Mouse (Mus musculus): ENCODE measurements around the gene Mcemp1. TPM values are rescaled to one million over a fixed set of nuclear protein-coding genes. Genes with fewer than 3 reads are reported as not detected.

Mcemp1 gene
- total and polyA plus RNA-seq, 3 experiments: not detected

DNA sequence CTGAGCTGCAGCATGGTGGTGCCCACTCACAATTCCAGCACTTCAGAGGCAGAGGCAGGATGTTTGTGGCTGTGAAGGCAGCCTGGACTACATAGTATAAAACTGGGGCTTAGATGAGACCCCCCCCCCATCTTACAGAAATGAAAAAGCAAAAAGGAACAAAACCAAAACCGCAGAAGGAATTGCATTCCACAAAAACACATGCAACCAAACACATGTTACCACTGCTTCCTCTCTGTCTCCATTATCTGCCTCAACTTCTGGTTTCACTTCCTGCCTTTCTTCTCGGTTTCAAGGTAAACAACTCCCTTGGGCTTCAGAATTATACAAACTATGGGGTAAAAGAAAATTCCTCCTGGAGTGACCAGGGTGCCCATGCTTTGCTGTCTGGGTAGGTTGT lies 46.1 kb downstream of the Mcemp1 start:
- Histone ChIP-seq H3K9me3 (replicated peaks; ENCODE audit: insufficient read depth, low read length) (no peaks in the 10 kb centered on the region), H3K79me2 (ENCODE audit: control insufficient read depth, insufficient read depth, low read length, poor library complexity) (no peaks in the 10 kb centered on the region), H3K4me3 (ENCODE audit: control insufficient read depth in 1 of 2, insufficient read depth in 1 of 2, low read depth in 2 of 2, low read length in 2 of 2) (no peak overlapping the region), H3K36me3 (ENCODE audit: control insufficient read depth in 1 of 2, insufficient read depth in 2 of 2, low read length in 2 of 2) (peaks cover 0 to 12% of the 10 kb centered on the region in 2 experiments; a peak in 2 of 4 replicates), H3K9ac (ENCODE audit: control insufficient read depth, low read depth, low read length, poor library complexity, severe bottlenecking) (no peak overlapping the region), H3K27ac (ENCODE audit: control insufficient read depth, low read depth, low read length) (peak overlapping the region; percentile 44), H3K27me3 (ENCODE audit: control insufficient read depth in 1 of 2, insufficient read depth in 2 of 2, low read length in 2 of 2) (no peaks in the 10 kb centered on the region; a peak in 2 of 4 replicates), H3K4me1 (ENCODE audit: control insufficient read depth in 1 of 2, insufficient read depth in 2 of 2, low read length in 2 of 2) (peaks cover 3 to 14% of the 10 kb centered on the region in 2 experiments; a peak in 3 of 4 replicates)
- peak; percentile 77 for DNase-seq (ENCODE audit: low read depth, low spot score)
- TF ChIP-seq NELFE (IDR thresholded peaks at IDR 0.05; ENCODE audit: low read depth, low read length) (no peak), MXI1 (IDR thresholded peaks at IDR 0.05; ENCODE audit: low read depth, low read length) (no peak; the same call in 1 of the 2 replicates), CHD2 (IDR thresholded peaks at IDR 0.05; ENCODE audit: low read length) (no peak), UBTF (IDR thresholded peaks at IDR 0.05; ENCODE audit: borderline replicate concordance, insufficient read depth, low read depth, low read length) (no peak), MAZ (IDR thresholded peaks at IDR 0.05; ENCODE audit: low read depth, low read length) (no peak), RCOR1 (IDR thresholded peaks at IDR 0.05; ENCODE audit: low read depth, low read length) (peak; percentile 46; the same call in 1 of the 2 replicates), E2F4 (IDR thresholded peaks at IDR 0.05; ENCODE audit: borderline replicate concordance, low read depth, low read length) (no peak), MYC (IDR thresholded peaks at IDR 0.05; ENCODE audit: low read depth, low read length) (peak; percentile 84; the same call in 1 of the 2 replicates), TAL1 (IDR thresholded peaks at IDR 0.05; ENCODE audit: low read length) (peak; percentile 80), POLR2AphosphoS5 (IDR thresholded peaks at IDR 0.05; ENCODE audit: borderline replicate concordance, low read depth, low read length) (no peak), MAFK (IDR thresholded peaks at IDR 0.05; ENCODE audit: borderline replicate concordance, low read depth, low read length) (no peak), USF2 (IDR thresholded peaks at IDR 0.05; ENCODE audit: borderline replicate concordance in 1 of 2, insufficient read depth in 1 of 2, low read depth in 1 of 2, low read length in 2 of 2) (no peak), NRF1 (IDR thresholded peaks at IDR 0.05; ENCODE audit: insufficient read depth, low read depth, low read length, poor library complexity, severe bottlenecking) (no peak), POLR2AphosphoS2 (IDR thresholded peaks at IDR 0.05; ENCODE audit: low read length) (no peak), CTCF (IDR thresholded peaks at IDR 0.05 in 2 of 3, conservative IDR thresholded peaks at IDR 0.05 in 1 of 3; ENCODE audit: control insufficient read depth in 1 of 3, insufficient read depth in 1 of 3, low read depth in 2 of 3, low read length in 3 of 3, poor library complexity in 1 of 3, severe bottlenecking in 1 of 3) (no peak), GATA1 (IDR thresholded peaks at IDR 0.05; ENCODE audit: low read depth, low read length) (peak; percentile 78), MEF2A (IDR thresholded peaks at IDR 0.05; ENCODE audit: extremely low read depth, insufficient replicate concordance, low read depth, low read length, poor library complexity, severe bottlenecking) (no peak), TBP (IDR thresholded peaks at IDR 0.05; ENCODE audit: low read depth, low read length) (no peak), JUND (IDR thresholded peaks at IDR 0.05; ENCODE audit: low read depth, low read length) (no peak), ZKSCAN1 (IDR thresholded peaks at IDR 0.05; ENCODE audit: low read depth, low read length) (no peak), ZNF384 (IDR thresholded peaks at IDR 0.05; ENCODE audit: low read depth, low read length) (no peak), ELF1 (IDR thresholded peaks at IDR 0.05; ENCODE audit: low read depth, low read length) (no peak), MYB (IDR thresholded peaks at IDR 0.05; ENCODE audit: low read depth, low read length) (no peak), RAD21 (IDR thresholded peaks at IDR 0.05; ENCODE audit: low read depth, low read length) (no peak), ZMIZ1 (IDR thresholded peaks at IDR 0.05; ENCODE audit: low read depth, low read length) (no peak), BHLHE40 (IDR thresholded peaks at IDR 0.05; ENCODE audit: borderline replicate concordance, low read depth, low read length) (peak; percentile 59; the same call in 1 of the 2 replicates), ETS1 (IDR thresholded peaks at IDR 0.05; ENCODE audit: low read depth, low read length) (peak; percentile 77), HCFC1 (IDR thresholded peaks at IDR 0.05; ENCODE audit: low read depth, low read length) (no peak), CHD1 (IDR thresholded peaks at IDR 0.05; ENCODE audit: low read depth, low read length) (no peak), KAT2A (conservative IDR thresholded peaks at IDR 0.05; ENCODE audit: low read depth, low read length) (no peak), GABPA (IDR thresholded peaks at IDR 0.05; ENCODE audit: low read depth, low read length) (no peak), TCF12 (IDR thresholded peaks at IDR 0.05; ENCODE audit: low read depth, low read length) (peak; percentile 83), ZC3H11A (IDR thresholded peaks at IDR 0.05; ENCODE audit: low read depth, low read length) (no peak), USF1 (IDR thresholded peaks at IDR 0.05; ENCODE audit: low read depth, low read length) (no peak), SMC3 (IDR thresholded peaks at IDR 0.05; ENCODE audit: low read depth, low read length) (no peak), POLR2A (IDR thresholded peaks at IDR 0.05; ENCODE audit: control insufficient read depth in 1 of 2, insufficient read depth in 1 of 2, low read depth in 1 of 2, low read length in 2 of 2, poor library complexity in 1 of 2) (no peak), EP300 (IDR thresholded peaks at IDR 0.05; ENCODE audit: low read depth in 1 of 2, low read length in 2 of 2) (peak; percentile 84 to 88), SIN3A (IDR thresholded peaks at IDR 0.05; ENCODE audit: low read length) (peak; percentile 68)
